Mouse (Mus musculus): Measurements from ENCODE around the gene Mgmt. TPM values are rescaled to one million over a fixed set of nuclear protein-coding genes. Genes with fewer than 3 reads are reported as not detected.

Gene Mgmt
- polyA plus RNA-seq, 2 experiments = 1.3 to 3.4 TPM

- no peak for DNase-seq (ENCODE audit: low read depth in 3 of 3, low spot score in 3 of 3)
- Histone ChIP-seq H3K27ac (no peak overlapping the region), H3K36me3 (replicated peaks; ENCODE audit: control insufficient read depth, insufficient read depth, low read depth) (no peaks in the 10 kb centered on the region), H3K9ac (replicated peaks) (no peak overlapping the region), H3K27me3 (ENCODE audit: control insufficient read depth, insufficient read depth, low read length) (no peaks in the 10 kb centered on the region), H3K9me3 (ENCODE audit: control insufficient read depth, low read length) (no peaks in the 10 kb centered on the region), H3K4me2 (ENCODE audit: low read depth) (no peak overlapping the region), H3K4me1 (replicated peaks; ENCODE audit: control insufficient read depth in 2 of 2, insufficient read depth in 2 of 2, low read length in 1 of 2) (no peaks in the 10 kb centered on the region), H3K4me3 (ENCODE audit: insufficient read depth in 1 of 2, low read depth in 2 of 2, low read length in 2 of 2) (no peak overlapping the region)
- WGBS (ENCODE audit: insufficient replicate concordance) = 46% methylated on average over 3 of the region's 3 CpGs
- TF ChIP-seq EP300 (IDR thresholded peaks at IDR 0.05; ENCODE audit: low read depth) (no peak), CTCF (IDR thresholded peaks at IDR 0.05; ENCODE audit: low read depth) (no peak)
- ATAC-seq (ENCODE audit: insufficient read depth) = no peak
Measured at GRCm38 (mm10) chr7:137099766-137100165, 205.4 kb downstream of the Mgmt start.

DNA sequence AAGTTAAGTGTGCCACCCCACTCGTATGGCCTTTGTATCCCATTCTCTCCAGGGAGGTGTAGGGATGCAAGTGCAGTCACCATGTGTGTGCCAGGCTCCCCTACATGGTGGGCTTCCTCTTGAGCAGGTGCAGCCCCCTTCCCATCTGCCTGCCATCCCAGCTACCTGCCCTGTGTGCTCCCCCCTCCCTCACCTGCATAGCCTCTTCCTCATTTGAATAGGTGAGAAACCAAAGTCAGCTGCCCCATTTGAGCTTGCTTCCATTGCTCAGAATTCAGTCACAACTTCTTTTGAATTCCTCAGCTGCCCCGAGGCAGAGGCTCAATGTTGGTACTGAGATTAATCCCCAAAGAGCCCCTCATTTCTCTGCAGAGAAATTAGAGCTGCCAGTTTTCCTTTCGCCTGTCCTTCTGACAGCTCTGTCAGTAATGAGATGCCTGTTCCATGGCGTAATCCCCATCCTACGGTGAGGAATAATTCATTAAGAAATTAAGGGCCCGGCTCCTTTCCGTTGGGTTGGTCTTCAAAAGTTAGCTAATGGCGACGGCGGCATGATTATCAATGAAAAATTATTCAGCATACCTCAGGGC, 208.3 kb downstream of the Mgmt start:
- WGBS (ENCODE audit: insufficient replicate concordance) = 65% methylated on average over 10 of the region's 10 CpGs
- TF ChIP-seq CTCF (IDR thresholded peaks at IDR 0.05; ENCODE audit: low read depth) = no peak
- no peak for TF ChIP-seq EP300 (IDR thresholded peaks at IDR 0.05; ENCODE audit: low read depth)
- no peaks in the 10 kb centered on the region for H3K9me3 ChIP-seq (ENCODE audit: control insufficient read depth, low read length)
- H3K27ac ChIP-seq = no peak overlapping the region
- H3K4me1 ChIP-seq (replicated peaks; ENCODE audit: control insufficient read depth in 2 of 2, insufficient read depth in 2 of 2, low read length in 1 of 2) = no peaks in the 10 kb centered on the region
- H3K4me2 ChIP-seq (ENCODE audit: low read depth) = no peak overlapping the region
- no peak overlapping the region for H3K4me3 ChIP-seq (ENCODE audit: insufficient read depth in 1 of 2, low read depth in 2 of 2, low read length in 2 of 2)
- H3K9ac ChIP-seq (replicated peaks) = no peak overlapping the region
- H3K27me3 ChIP-seq (ENCODE audit: control insufficient read depth, insufficient read depth, low read length) = no peaks in the 10 kb centered on the region
- H3K36me3 ChIP-seq (replicated peaks; ENCODE audit: control insufficient read depth, insufficient read depth, low read depth) = no peaks in the 10 kb centered on the region
- no peak for DNase-seq (ENCODE audit: low read depth in 3 of 3, low spot score in 3 of 3)
- ATAC-seq (ENCODE audit: insufficient read depth) = no peak

- no peaks in the 10 kb centered on the region for H3K4me1 ChIP-seq (replicated peaks; ENCODE audit: control insufficient read depth in 2 of 2, insufficient read depth in 2 of 2, low read length in 1 of 2)
- DNase-seq (ENCODE audit: low read depth in 3 of 3, low spot score in 3 of 3) = no peak
- WGBS (ENCODE audit: insufficient replicate concordance) = 68% methylated on average over 4 of the region's 4 CpGs
- no peak for ATAC-seq (ENCODE audit: insufficient read depth)
- no peaks in the 10 kb centered on the region for H3K9me3 ChIP-seq (ENCODE audit: control insufficient read depth, low read length)
- no peaks in the 10 kb centered on the region for H3K36me3 ChIP-seq (replicated peaks; ENCODE audit: control insufficient read depth, insufficient read depth, low read depth)
- TF ChIP-seq EP300 (IDR thresholded peaks at IDR 0.05; ENCODE audit: low read depth) (no peak), CTCF (IDR thresholded peaks at IDR 0.05; ENCODE audit: low read depth) (no peak)
- no peak overlapping the region for H3K4me3 ChIP-seq (ENCODE audit: insufficient read depth in 1 of 2, low read depth in 2 of 2, low read length in 2 of 2)
- H3K4me2 ChIP-seq (ENCODE audit: low read depth) = no peak overlapping the region
- no peak overlapping the region for H3K9ac ChIP-seq (replicated peaks)
- H3K27ac ChIP-seq = no peak overlapping the region
- no peaks in the 10 kb centered on the region for H3K27me3 ChIP-seq (ENCODE audit: control insufficient read depth, insufficient read depth, low read length)
Measured at GRCm38 (mm10) chr7:137112101-137112500, 217.7 kb downstream of the Mgmt start.

- ATAC-seq (ENCODE audit: insufficient read depth) (no peak), DNase-seq (ENCODE audit: low read depth in 3 of 3, low spot score in 3 of 3) (no peak)
- Histone ChIP-seq H3K9me3 (ENCODE audit: control insufficient read depth, low read length) (no peaks in the 10 kb centered on the region), H3K9ac (replicated peaks) (no peak overlapping the region), H3K4me2 (ENCODE audit: low read depth) (no peak overlapping the region), H3K27me3 (ENCODE audit: control insufficient read depth, insufficient read depth, low read length) (no peaks in the 10 kb centered on the region), H3K36me3 (replicated peaks; ENCODE audit: control insufficient read depth, insufficient read depth, low read depth) (no peaks in the 10 kb centered on the region), H3K4me3 (ENCODE audit: insufficient read depth in 1 of 2, low read depth in 2 of 2, low read length in 2 of 2) (no peak overlapping the region), H3K27ac (no peak overlapping the region), H3K4me1 (replicated peaks; ENCODE audit: control insufficient read depth in 2 of 2, insufficient read depth in 2 of 2, low read length in 1 of 2) (no peaks in the 10 kb centered on the region)
- 44% methylated on average over 4 of the region's 4 CpGs for WGBS (ENCODE audit: insufficient replicate concordance)
- TF ChIP-seq CTCF (IDR thresholded peaks at IDR 0.05; ENCODE audit: low read depth) (no peak), EP300 (IDR thresholded peaks at IDR 0.05; ENCODE audit: low read depth) (no peak)
Measured at GRCm38 (mm10) chr7:137116246-137116645, 221.8 kb downstream of the Mgmt start.

- 74% methylated on average over 16 of the region's 16 CpGs for WGBS (ENCODE audit: insufficient replicate concordance)
- no peak overlapping the region for H3K4me2 ChIP-seq (ENCODE audit: low read depth)
- no peaks in the 10 kb centered on the region for H3K36me3 ChIP-seq (replicated peaks; ENCODE audit: control insufficient read depth, insufficient read depth, low read depth)
- H3K4me1 ChIP-seq (replicated peaks; ENCODE audit: control insufficient read depth in 2 of 2, insufficient read depth in 2 of 2, low read length in 1 of 2) = no peaks in the 10 kb centered on the region
- H3K27me3 ChIP-seq (ENCODE audit: control insufficient read depth, insufficient read depth, low read length) = no peaks in the 10 kb centered on the region
- TF ChIP-seq EP300 (IDR thresholded peaks at IDR 0.05; ENCODE audit: low read depth) (no peak), CTCF (IDR thresholded peaks at IDR 0.05; ENCODE audit: low read depth) (no peak)
- ATAC-seq (ENCODE audit: insufficient read depth) (no peak), DNase-seq (ENCODE audit: low read depth in 3 of 3, low spot score in 3 of 3) (no peak)
- no peak overlapping the region for H3K9ac ChIP-seq (replicated peaks)
- no peak overlapping the region for H3K27ac ChIP-seq
- no peak overlapping the region for H3K4me3 ChIP-seq (ENCODE audit: insufficient read depth in 1 of 2, low read depth in 2 of 2, low read length in 2 of 2)
- no peaks in the 10 kb centered on the region for H3K9me3 ChIP-seq (ENCODE audit: control insufficient read depth, low read length)
Measured at GRCm38 (mm10) chr7:137121243-137121858, 226.9 kb downstream of the Mgmt start.
